Mouse (Mus musculus) frontal cortex, adult (tissue): ENCODE data around the gene Mybbp1a.
A peak's percentile ranks its signal among the peaks of the same experiment; 100 is the strongest.
"Not testable (repeated sequence)": the region's sequence is repeated elsewhere in the genome, so short reads cannot be mapped to it uniquely, and the experiment has no call there.

Experiments
- ATAC-seq: cut with Nextera tagmentation; 2 replicates; pipeline ENCODE4 v1.9.2; 2017; ENCODE audit warnings: mild to moderate bottlenecking, moderate library complexity, mixed read lengths; ENCODE audit not compliant: low TSS enrichment

Mybbp1a gene

GRCm38 (mm10) chr11:72413016-72413415 is 28.1 kb upstream of the Mybbp1a start:
- no peak for ATAC-seq

DNA sequence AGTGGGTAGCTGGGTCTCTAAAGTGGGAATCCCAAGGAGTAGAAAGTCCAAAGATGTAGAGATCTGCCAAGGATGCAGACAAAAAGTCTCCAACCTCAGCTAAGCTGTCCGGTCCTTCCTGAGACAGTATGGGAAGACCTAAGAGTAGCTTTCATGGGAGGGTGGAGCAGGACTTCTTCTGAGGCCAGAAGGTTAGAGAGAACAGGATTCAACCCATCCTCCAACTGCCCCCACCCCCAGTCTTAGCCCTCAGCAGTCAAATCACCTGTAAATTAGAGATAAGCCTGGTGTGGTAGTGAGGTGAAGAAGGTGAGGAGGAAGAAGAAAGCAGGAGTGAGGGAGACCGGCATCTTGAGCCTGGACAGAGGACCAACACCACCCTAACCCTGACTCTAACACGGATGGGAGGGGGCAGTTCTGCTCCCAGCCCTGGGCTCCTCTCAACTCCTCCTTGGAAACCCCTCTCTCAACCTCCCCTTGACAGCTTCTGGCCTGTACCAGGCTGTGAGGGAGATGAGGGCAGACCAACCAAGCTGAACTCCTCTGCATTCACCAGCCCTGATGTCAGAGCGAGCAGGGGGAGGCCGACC is 27.5 kb upstream of the Mybbp1a start:
- no peak for ATAC-seq

- no peak for ATAC-seq
Observed at GRCm38 (mm10) chr11:72415155-72415554, 26.0 kb upstream of the Mybbp1a start.

GRCm38 (mm10) chr11:72416666-72417065 is 24.5 kb upstream of the Mybbp1a start:
- ATAC-seq = no peak

- no peak for ATAC-seq
Observed at GRCm38 (mm10) chr11:72417376-72417775, 23.8 kb upstream of the Mybbp1a start.

- ATAC-seq = no peak
Observed at GRCm38 (mm10) chr11:72418227-72418626, 22.9 kb upstream of the Mybbp1a start.

- ATAC-seq = no peak
Observed at GRCm38 (mm10) chr11:72419006-72419405, 22.1 kb upstream of the Mybbp1a start.

DNA sequence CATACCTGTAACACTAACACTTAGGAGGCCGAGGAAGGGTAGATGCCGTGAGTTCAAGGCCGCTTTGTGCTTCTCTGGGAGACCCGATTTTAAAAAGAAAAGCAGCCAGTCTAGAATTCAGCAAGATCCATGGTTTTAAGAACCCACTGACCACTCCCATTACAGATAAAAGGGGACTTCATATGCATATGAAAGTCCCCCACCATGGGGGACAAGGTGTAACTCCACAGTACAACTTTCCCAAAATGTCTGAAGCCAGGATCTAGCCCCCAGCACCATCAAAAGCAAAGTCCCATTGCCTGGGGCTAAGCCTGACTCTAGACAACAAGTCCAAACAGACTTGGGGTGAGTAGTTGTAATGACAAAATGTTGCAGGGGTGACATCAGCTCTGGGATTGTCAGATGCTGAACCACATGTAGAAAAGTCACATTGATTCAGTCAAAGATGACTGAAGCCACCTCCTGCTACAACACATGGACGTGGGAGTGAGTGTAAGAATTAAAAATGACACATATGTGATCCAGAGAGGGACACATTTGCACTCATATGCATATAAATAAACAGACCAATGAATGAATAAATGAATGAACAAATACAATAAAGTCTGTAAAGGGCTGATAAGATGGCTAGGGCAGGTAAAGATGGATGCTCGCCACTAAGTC is 20.6 kb upstream of the Mybbp1a start:
- no peak for ATAC-seq

DNA sequence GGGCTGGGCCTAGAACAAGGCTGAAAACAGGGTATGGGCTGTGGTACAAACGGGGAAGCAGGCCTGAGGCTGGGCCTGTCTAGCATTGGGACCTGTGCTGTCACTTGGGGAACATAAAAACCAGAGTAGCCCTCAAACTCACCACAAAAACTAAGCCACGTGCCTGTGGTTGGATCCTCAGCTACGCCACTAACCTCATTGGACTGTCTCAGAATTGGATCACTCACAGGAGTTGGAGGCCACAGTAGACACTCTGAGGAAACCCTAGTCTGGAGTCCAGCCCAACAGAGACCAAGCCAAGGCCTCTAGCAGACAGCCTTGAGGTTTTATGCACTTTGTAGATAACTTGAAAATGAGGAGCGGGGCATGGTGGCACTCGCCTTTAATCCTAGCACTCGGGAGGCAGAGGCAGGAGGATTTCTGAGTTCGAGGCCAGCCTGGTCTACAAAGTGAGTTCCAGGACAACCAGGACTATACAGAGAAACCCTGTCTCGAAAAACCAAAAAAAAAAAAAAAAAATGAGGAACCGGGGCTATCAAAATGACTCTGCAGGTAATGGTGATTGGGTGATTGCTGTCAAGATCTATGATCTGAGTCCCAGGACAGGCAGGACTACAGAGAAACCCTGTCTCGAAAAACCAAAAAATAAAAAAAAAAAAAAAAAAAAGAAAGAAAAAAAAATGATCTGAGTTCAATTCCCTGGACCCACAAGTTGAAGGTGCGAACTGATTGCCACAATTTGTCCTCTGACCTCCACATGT is 19.5 kb upstream of the Mybbp1a start:
- no peak for ATAC-seq

GRCm38 (mm10) chr11:72423686-72424085 is 17.5 kb upstream of the Mybbp1a start:
- no peak for ATAC-seq

- no peak for ATAC-seq
Observed at GRCm38 (mm10) chr11:72425201-72425600, 16.0 kb upstream of the Mybbp1a start.

- ATAC-seq = no peak
Observed at GRCm38 (mm10) chr11:72426884-72427283, 14.3 kb upstream of the Mybbp1a start.

DNA sequence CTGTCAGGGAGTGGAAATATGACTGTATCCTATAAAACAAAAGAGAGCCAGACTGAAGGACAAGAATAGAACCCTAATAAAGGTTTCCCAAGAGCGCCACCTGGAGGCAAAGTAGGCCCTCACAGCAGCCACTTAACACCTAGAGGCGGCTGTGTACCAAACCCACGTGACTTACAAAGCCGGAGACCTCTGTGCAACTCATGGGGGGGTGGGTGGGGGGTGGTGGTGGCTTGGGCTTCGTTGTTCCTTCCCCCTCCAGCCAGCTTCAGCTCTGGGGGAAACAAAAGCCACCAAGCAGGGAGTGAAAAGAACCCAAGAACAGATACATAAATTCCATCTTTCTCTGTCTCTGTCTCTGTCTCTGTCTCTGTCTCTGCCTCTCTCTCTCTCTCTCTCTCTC is 12.5 kb upstream of the Mybbp1a start:
- ATAC-seq = peak; percentile 52; the same call in 1 of the 2 replicates

DNA sequence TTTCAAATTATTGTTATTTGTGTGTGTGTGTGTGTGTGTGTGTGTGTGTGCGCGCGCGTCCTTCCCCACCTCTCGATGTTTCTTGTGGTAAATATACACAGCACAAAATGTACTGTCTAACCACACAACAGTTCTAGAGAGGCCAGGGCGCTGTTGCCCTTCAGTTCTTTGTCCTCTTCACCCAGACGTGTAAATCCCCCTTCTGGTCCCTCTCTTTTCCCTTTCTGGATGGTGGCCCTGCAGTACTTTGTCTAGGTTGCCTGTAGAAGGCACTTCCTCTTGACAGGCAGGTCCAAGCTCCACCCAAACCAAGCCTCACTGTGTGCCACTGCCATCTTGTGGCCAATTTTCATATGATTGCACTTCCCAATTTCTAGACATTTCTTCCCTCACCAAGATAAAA is 11.9 kb upstream of the Mybbp1a start:
- peak; percentile 90 for ATAC-seq

- not testable (repeated sequence) for ATAC-seq
Observed at GRCm38 (mm10) chr11:72430311-72431068, 10.7 kb upstream of the Mybbp1a start.

GRCm38 (mm10) chr11:72434963-72435693 is 6.0 kb upstream of the Mybbp1a start, which contains the start of gene Ggt6:
Gene Ggt6, plus strand, starts transcription at chr11:72435526.
- no peak for ATAC-seq

DNA sequence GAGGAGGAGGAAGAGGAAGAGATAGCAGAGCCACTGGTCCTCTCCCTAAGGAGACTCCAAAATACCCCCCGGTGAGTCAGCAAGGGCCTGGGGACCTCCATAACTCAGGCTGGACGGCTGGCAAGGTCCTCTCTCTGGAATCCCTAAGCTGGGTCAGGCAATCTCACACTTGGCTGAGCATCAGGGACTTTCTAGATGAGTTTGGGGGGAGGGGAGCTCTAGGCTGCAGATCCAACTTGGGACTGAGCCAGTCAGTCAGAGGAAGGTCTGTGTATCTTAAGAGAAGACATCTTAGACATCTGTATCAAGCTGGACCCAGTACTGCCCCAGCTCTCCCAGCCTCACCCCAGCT is 5.5 kb upstream of the Mybbp1a start:
- no peak for ATAC-seq

DNA sequence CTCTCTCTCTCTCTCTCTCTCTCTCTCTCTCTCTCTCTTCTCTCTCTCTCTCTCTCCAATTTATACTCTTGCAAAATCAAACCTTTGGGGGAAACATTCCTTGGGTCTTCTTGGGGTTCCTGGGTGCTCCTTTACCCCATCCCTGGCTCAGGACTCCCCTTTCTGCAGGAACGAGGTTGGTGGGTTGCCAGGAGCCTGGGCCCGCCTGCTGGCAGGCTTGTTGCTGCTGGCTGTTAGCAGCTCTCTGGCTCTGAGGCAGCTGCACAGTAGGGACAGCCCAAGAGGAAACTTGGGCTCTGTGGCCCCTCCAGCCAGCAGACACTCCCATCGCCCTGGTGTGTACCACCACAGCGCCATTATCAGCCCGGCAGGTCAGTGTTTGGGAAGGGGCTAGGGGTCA is 4.9 kb upstream of the Mybbp1a start:
- no peak for ATAC-seq

GRCm38 (mm10) chr11:72436756-72437650 is 4.2 kb upstream of the Mybbp1a start:
- ATAC-seq = no peak

- no peak for ATAC-seq
Observed at GRCm38 (mm10) chr11:72438411-72438810, 2.7 kb upstream of the Mybbp1a start.

GRCm38 (mm10) chr11:72440597-72440964 is 574 bp upstream of the Mybbp1a start:
- not testable (repeated sequence) for ATAC-seq
